Comparison of ENCODE assay signal across 15 mouse cellular contexts in genomic region chr12:43856370-43856769, GRCm38 (mm10).
"Had no signal": no experiment of that assay in that cellular context is flagged by ENCODE, and none has a peak within 500 bp of the region (broad histone marks: within the 10 kb centered on the region; RNA-seq: fewer than 3 reads in every experiment).

No protein-coding gene starts in this region.

- H3K4me3 ChIP-seq: megakaryocyte, embryonic 14.5 days; midbrain, embryonic 13.5 days; midbrain, embryonic 15.5 days; neural tube, embryonic 12.5 days; stomach, embryonic 15.5 days had no signal

- H3K27ac ChIP-seq: macrophage; midbrain, embryonic 13.5 days; midbrain, embryonic 15.5 days; neural tube, embryonic 12.5 days; stomach, embryonic 15.5 days; stomach, postnatal 0 days had no signal

- H3K4me1 ChIP-seq: megakaryocyte, embryonic 14.5 days; midbrain, embryonic 13.5 days; midbrain, embryonic 15.5 days; neural tube, embryonic 12.5 days; stomach, embryonic 15.5 days had no signal

- H3K27me3 ChIP-seq: megakaryocyte, embryonic 14.5 days; midbrain, embryonic 13.5 days; midbrain, embryonic 15.5 days; neural tube, embryonic 12.5 days; stomach, embryonic 15.5 days had no signal

- H3K9ac ChIP-seq: lung, embryonic 14.5 days; midbrain, embryonic 13.5 days; midbrain, embryonic 15.5 days; neural tube, embryonic 12.5 days; stomach, embryonic 15.5 days had no signal

- H3K36me3 ChIP-seq: midbrain, embryonic 13.5 days; midbrain, embryonic 15.5 days; neural tube, embryonic 12.5 days; stomach, embryonic 15.5 days had no signal

- H3K9me3 ChIP-seq: megakaryocyte, embryonic 14.5 days; midbrain, embryonic 13.5 days; midbrain, embryonic 15.5 days; neural tube, embryonic 12.5 days; stomach, embryonic 15.5 days had no signal

- ATAC-seq: midbrain, embryonic 13.5 days; midbrain, embryonic 15.5 days had no signal

- H3K4me2 ChIP-seq: lung, embryonic 14.5 days; midbrain, embryonic 11.5 days; midbrain, embryonic 13.5 days; midbrain, embryonic 15.5 days; neural tube, embryonic 12.5 days; stomach, embryonic 15.5 days had no signal

- DNase-seq: lung, adult 18-20 months; lung, embryonic 14.5 days; lung, postnatal 10 days; right cerebral cortex, postnatal 14 days; thymus, adult 2 months; thymus, postnatal 25 days; thymus, postnatal 4 days had no signal
